In the genomic region with DNA sequence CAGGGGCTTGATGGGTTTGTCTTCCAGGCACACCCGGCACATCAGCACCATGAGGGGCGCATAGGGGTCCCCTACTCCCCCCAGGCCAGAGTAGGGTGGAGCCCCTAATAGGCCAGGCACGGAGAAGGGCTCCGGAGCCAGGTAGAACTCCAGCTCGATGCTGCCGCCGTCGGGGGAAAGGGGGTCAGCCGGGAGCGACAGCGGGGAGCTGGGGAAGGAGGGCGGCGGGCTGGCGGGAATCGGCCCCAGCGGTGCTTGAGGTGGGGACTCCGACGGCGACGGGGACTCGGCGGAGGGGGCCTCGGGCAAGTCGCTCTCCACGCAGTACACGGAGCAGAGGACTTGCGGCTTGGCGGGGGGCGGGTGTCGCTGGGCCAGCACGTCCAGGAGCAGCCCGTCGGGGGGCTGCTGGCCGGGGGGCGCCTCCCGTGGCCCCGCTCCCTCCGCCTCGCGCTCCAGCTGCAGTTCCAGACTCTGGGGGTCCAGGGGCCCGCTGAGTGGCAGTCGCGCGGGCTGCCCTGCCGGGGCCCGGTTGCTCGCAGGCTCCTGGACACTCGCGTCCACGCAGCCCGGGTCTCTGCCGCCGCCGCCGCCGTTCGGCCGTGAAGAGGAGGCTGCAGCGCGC, we compare ENCODE assay signal across 8 mouse cellular contexts. TPM values are rescaled to one million over a fixed set of nuclear protein-coding genes. Genes with fewer than 3 reads are reported as not detected.
DNase-seq lines count a peak whose midpoint lies in the region; ATAC-seq and TF ChIP-seq lines count a peak whose summit lies in the region.

No protein-coding gene starts in this region.

- no peak for DNase-seq in frontal cortex, postnatal 25 days (ENCODE audit: low spot score in 2 of 2)
- DNase-seq in adrenal gland, postnatal 10 days: peak; percentile 55
- peak; percentile 44 for DNase-seq in embryonic facial prominence, embryonic 11.5 days (ENCODE audit: low spot score)
- peak; percentile 64 for DNase-seq in kidney, postnatal 10 days

- peak overlapping the region; percentile 97 for H3K9ac ChIP-seq in embryonic facial prominence, embryonic 11.5 days (replicated peaks; ENCODE audit: low read length)
- peak overlapping the region; percentile 91 for H3K9ac ChIP-seq in heart, embryonic 15.5 days

- H3K4me3 ChIP-seq in embryonic facial prominence, embryonic 11.5 days (ENCODE audit: low read depth, low read length): peak overlapping the region; percentile 81
- H3K4me3 ChIP-seq in heart, embryonic 15.5 days: peak overlapping the region; percentile 84
- H3K4me3 ChIP-seq in megakaryocyte, embryonic 14.5 days (replicated peaks): peak overlapping the region; percentile 93
- H3K4me3 ChIP-seq in testis, adult 2 months (ENCODE audit: control insufficient read depth, low read depth, low read length): peak overlapping the region; percentile 85

- no peaks in the 10 kb centered on the region for H3K9me3 ChIP-seq in embryonic facial prominence, embryonic 11.5 days (replicated peaks; ENCODE audit: control insufficient read depth, low read length)
- no peaks in the 10 kb centered on the region for H3K9me3 ChIP-seq in heart, embryonic 15.5 days (replicated peaks)
- no peaks in the 10 kb centered on the region for H3K9me3 ChIP-seq in megakaryocyte, embryonic 14.5 days

- H3K27me3 ChIP-seq in embryonic facial prominence, embryonic 11.5 days (ENCODE audit: control insufficient read depth, insufficient read depth, low read length): no peaks in the 10 kb centered on the region
- no peaks in the 10 kb centered on the region for H3K27me3 ChIP-seq in heart, embryonic 15.5 days
- H3K27me3 ChIP-seq in megakaryocyte, embryonic 14.5 days (replicated peaks): peaks cover 48% of the 10 kb centered on the region
- H3K27me3 ChIP-seq in testis, adult 2 months (ENCODE audit: control insufficient read depth, insufficient read depth, low read length): 0 out of 2 replicates have a peak, but pooled peaks cover 2% of the 10 kb centered on the region

- TF ChIP-seq CTCF in testis, adult 2 months (IDR thresholded peaks at IDR 0.05; ENCODE audit: control insufficient read depth, insufficient read depth, insufficient replicate concordance, low read depth, low read length): no peak

- WGBS in embryonic facial prominence, embryonic 11.5 days: under 1% methylated on average over 41 of the region's 60 CpGs
- 1% methylated on average over 46 of the region's 60 CpGs for WGBS in heart, embryonic 15.5 days

- TF ChIP-seq POLR2A in testis, adult 2 months (IDR thresholded peaks at IDR 0.05; ENCODE audit: control insufficient read depth, low read depth, low read length): no peak

- no peaks in the 10 kb centered on the region for H3K36me3 ChIP-seq in embryonic facial prominence, embryonic 11.5 days (replicated peaks; ENCODE audit: control insufficient read depth, insufficient read depth, low read depth, low read length)
- no peaks in the 10 kb centered on the region for H3K36me3 ChIP-seq in heart, embryonic 15.5 days
- H3K36me3 ChIP-seq in megakaryocyte, embryonic 14.5 days (replicated peaks; ENCODE audit: low read length): no peaks in the 10 kb centered on the region
- H3K36me3 ChIP-seq in testis, adult 2 months (ENCODE audit: control insufficient read depth, insufficient read depth, low read length): no peaks in the 10 kb centered on the region

- no peaks in the 10 kb centered on the region for H3K4me1 ChIP-seq in embryonic facial prominence, embryonic 11.5 days (ENCODE audit: control insufficient read depth, insufficient read depth, low read length)
- H3K4me1 ChIP-seq in heart, embryonic 15.5 days (replicated peaks): peaks cover 37% of the 10 kb centered on the region
- peaks cover 23% of the 10 kb centered on the region for H3K4me1 ChIP-seq in megakaryocyte, embryonic 14.5 days
- H3K4me1 ChIP-seq in testis, adult 2 months (ENCODE audit: control insufficient read depth, insufficient read depth, low read length): peaks cover 6% of the 10 kb centered on the region

- peak overlapping the region; percentile 83 for H3K4me2 ChIP-seq in embryonic facial prominence, embryonic 11.5 days (ENCODE audit: low read depth, low read length)
- peak overlapping the region; percentile 80 for H3K4me2 ChIP-seq in heart, embryonic 15.5 days

- ATAC-seq in frontal cortex, adult (ENCODE audit: low TSS enrichment): peak; percentile 17; the same call in 1 of the 2 replicates
- ATAC-seq in embryonic facial prominence, embryonic 11.5 days (replicated peaks; ENCODE audit: insufficient number of reproducible peaks, low FRiP score, low TSS enrichment, low read depth): peak; percentile 42
- peak; percentile 21 for ATAC-seq in heart, embryonic 15.5 days (replicated peaks; ENCODE audit: insufficient number of reproducible peaks, insufficient read depth, low FRiP score, low read depth)

- peak overlapping the region; percentile 67 for H3K27ac ChIP-seq in embryonic facial prominence, embryonic 11.5 days (replicated peaks; ENCODE audit: low read depth, low read length)
- H3K27ac ChIP-seq in heart, embryonic 15.5 days: peak overlapping the region; percentile 88
- peak overlapping the region; percentile 84 for H3K27ac ChIP-seq in testis, adult 2 months (ENCODE audit: control insufficient read depth, insufficient read depth, low read depth, low read length)

RNA-seq across cellular contexts. Expression of a gene that starts 0.4 kb away (rescaled TPM):
- total RNA-seq in adrenal gland, postnatal 10 days (2021): 1 to 10 TPM; 7.7 to 9.1 TPM
- polyA plus RNA-seq in embryonic facial prominence, embryonic 11.5 days (2014; fragmentation: Nextera tagmentation; extraction: Ambion mirVana): 1.9 and 2.3 TPM in 2 replicates
- polyA plus RNA-seq in heart, embryonic 15.5 days (2015; fragmentation: Nextera tagmentation; extraction: Ambion mirVana): 0.88 and 1.0 TPM in 2 replicates
- 0.48 and 0.91 TPM in 2 replicates for polyA plus RNA-seq in megakaryocyte, embryonic 14.5 days (2012; ENCODE audit: insufficient read depth, low replicate concordance)
- polyA plus RNA-seq in testis, adult 2 months (2012; rRNA removed): 0.55 and 0.64 TPM in 2 replicates

Comparison
In these comparisons a context has a peak if more than half of its experiments do, and no peak if none do; other contexts are left out.
1. DNase-seq: peak in adrenal gland, postnatal 10 days (single experiment), embryonic facial prominence, embryonic 11.5 days (single experiment) and kidney, postnatal 10 days (single experiment); none in frontal cortex, postnatal 25 days (0 of 2).
2. Peak in every context shown above with its lines, with median percentiles within 50 percentile points of each other: ATAC-seq, H3K27ac ChIP-seq and H3K4me3 ChIP-seq.